Mouse (Mus musculus) MEL (cell line): Measurements from ENCODE around the gene Shmt1. TPM values are rescaled to one million over a fixed set of nuclear protein-coding genes. Genes with fewer than 3 reads are reported as not detected.
A peak's percentile ranks its signal among the peaks of the same experiment; 100 is the strongest.

Experiments used
- DNase-seq: peaks from one replicate; pipeline ENCODE4 v3.0.0; 2011; ENCODE audit warnings: low read depth, low spot score
- H3K27ac ChIP-seq: 2 replicates; pipeline ENCODE4 v1.5.1; 2012; ENCODE audit warnings: low read depth, mild to moderate bottlenecking, control low read depth, low read length, moderate library complexity; ENCODE audit not compliant: control insufficient read depth
- H3K27me3 ChIP-seq, 2 experiments: fragments of 150-350 bp in 1 of 2; sonication (generic) in 1 of 2; 2 replicates each; pipeline ENCODE4 v1.6.1; 2012; ENCODE audit warnings: low read length in 2 of 2, mild to moderate bottlenecking in 2 of 2, improper control_type of control experiment in 1 of 2, moderate library complexity in 1 of 2; ENCODE audit not compliant: insufficient read depth in 2 of 2, control insufficient read depth in 1 of 2
- H3K36me3 ChIP-seq, 2 experiments: 2 replicates each; pipeline ENCODE4 v1.6.1; 2012 to 2014; ENCODE audit warnings: low read length in 2 of 2, improper control_type of control experiment in 1 of 2, inconsistent platforms in 1 of 2, mild to moderate bottlenecking in 1 of 2; ENCODE audit not compliant: insufficient read depth in 2 of 2, control insufficient read depth in 1 of 2
- H3K4me1 ChIP-seq, 2 experiments: fragments of 150-350 bp in 1 of 2; sonication (generic) in 1 of 2; 2 replicates each; pipeline ENCODE4 v1.6.1; 2012; ENCODE audit warnings: low read length in 2 of 2, improper control_type of control experiment in 1 of 2, mild to moderate bottlenecking in 1 of 2; ENCODE audit not compliant: insufficient read depth in 2 of 2, control insufficient read depth in 1 of 2
- H3K4me3 ChIP-seq, 2 experiments: fragments of 150-350 bp in 1 of 2; sonication (generic) in 1 of 2; 2 replicates each; pipeline ENCODE4 v1.5.1; 2012; ENCODE audit warnings: low read depth in 2 of 2, low read length in 2 of 2, mild to moderate bottlenecking in 2 of 2, moderate library complexity in 2 of 2, control low read depth in 1 of 2, improper control_type of control experiment in 1 of 2; ENCODE audit not compliant: control insufficient read depth in 1 of 2, insufficient read depth in 1 of 2
- H3K79me2 ChIP-seq: 2 replicates; pipeline ENCODE4 v1.6.1; 2012; ENCODE audit warnings: mild to moderate bottlenecking, low read length, moderate library complexity; ENCODE audit not compliant: control insufficient read depth, poor library complexity, insufficient read depth
- H3K9ac ChIP-seq: 2 replicates; pipeline ENCODE4 v1.6.1; 2012; ENCODE audit warnings: low read depth, mild to moderate bottlenecking, control low read depth, low read length, moderate library complexity; ENCODE audit not compliant: control insufficient read depth, poor library complexity, severe bottlenecking
- H3K9me3 ChIP-seq: fragments of 150-350 bp; sonication (generic); replicated peaks from 2 replicates; pipeline ENCODE4 v1.6.1; 2012; ENCODE audit warnings: mild to moderate bottlenecking, low read length, improper control_type of control experiment, moderate library complexity; ENCODE audit not compliant: insufficient read depth
- BHLHE40 ChIP-seq: IDR thresholded peaks from 2 replicates; pipeline ENCODE4 v1.6.1; 2012; ENCODE audit warnings: low read depth, mild to moderate bottlenecking, inconsistent platforms, low read length, improper control_type of control experiment, borderline replicate concordance
- CHD1 ChIP-seq: IDR thresholded peaks from 2 replicates; pipeline ENCODE4 v1.6.1; 2012; ENCODE audit warnings: low read depth, mild to moderate bottlenecking, inconsistent platforms, low read length, improper control_type of control experiment
- CTCF ChIP-seq, 3 experiments: IDR thresholded peaks in 2 of 3; conservative IDR thresholded peaks in 1 of 3; 2 replicates each; pipeline ENCODE4 v1.5.1; 2011 to 2012; ENCODE audit warnings: low read length in 3 of 3, low read depth in 2 of 3, mild to moderate bottlenecking in 2 of 3, improper control_type of control experiment in 1 of 3, inconsistent platforms in 1 of 3, mixed read lengths in 1 of 3, moderate library complexity in 1 of 3; ENCODE audit not compliant: control insufficient read depth in 1 of 3, insufficient read depth in 1 of 3, poor library complexity in 1 of 3, severe bottlenecking in 1 of 3
- E2F4 ChIP-seq: IDR thresholded peaks from 2 replicates; pipeline ENCODE4 v1.6.1; 2011; ENCODE audit warnings: low read depth, low read length, improper control_type of control experiment, borderline replicate concordance
- ELF1 ChIP-seq: IDR thresholded peaks from 2 replicates; pipeline ENCODE4 v1.6.1; 2014; ENCODE audit warnings: low read depth, mild to moderate bottlenecking, inconsistent platforms, low read length, improper control_type of control experiment, moderate library complexity
- EP300 ChIP-seq, 2 experiments: IDR thresholded peaks; 2 replicates each; pipeline ENCODE4 v1.6.1; 2011; ENCODE audit warnings: improper control_type of control experiment in 2 of 2, low read length in 2 of 2, low read depth in 1 of 2, mild to moderate bottlenecking in 1 of 2
- ETS1 ChIP-seq: IDR thresholded peaks from 2 replicates; pipeline ENCODE4 v1.6.1; 2012; ENCODE audit warnings: low read depth, mild to moderate bottlenecking, inconsistent platforms, low read length, improper control_type of control experiment, moderate library complexity
- HCFC1 ChIP-seq: IDR thresholded peaks from 2 replicates; pipeline ENCODE4 v1.6.1; 2012; ENCODE audit warnings: low read depth, mild to moderate bottlenecking, inconsistent platforms, low read length, improper control_type of control experiment, moderate library complexity
- KAT2A ChIP-seq: conservative IDR thresholded peaks from 2 replicates; pipeline ENCODE4 v1.6.1; 2012; ENCODE audit warnings: low read depth, low read length, improper control_type of control experiment, inconsistent platforms
- MAFK ChIP-seq: IDR thresholded peaks from 2 replicates; pipeline ENCODE4 v1.6.1; 2011; ENCODE audit warnings: low read depth, mild to moderate bottlenecking, low read length, improper control_type of control experiment, borderline replicate concordance
- MEF2A ChIP-seq: IDR thresholded peaks from 2 replicates; pipeline ENCODE4 v1.6.1; 2014; ENCODE audit warnings: low read depth, mild to moderate bottlenecking, inconsistent platforms, low read length, improper control_type of control experiment; ENCODE audit not compliant: poor library complexity, insufficient replicate concordance, severe bottlenecking; ENCODE audit errors: extremely low read depth
- MYB ChIP-seq: IDR thresholded peaks from 2 replicates; pipeline ENCODE4 v1.6.1; 2011; ENCODE audit warnings: mild to moderate bottlenecking, low read depth, low read length, improper control_type of control experiment
- NELFE ChIP-seq: IDR thresholded peaks from 2 replicates; pipeline ENCODE4 v1.6.1; 2011; ENCODE audit warnings: low read depth, low read length, improper control_type of control experiment
- NRF1 ChIP-seq: IDR thresholded peaks from 2 replicates; pipeline ENCODE4 v1.6.1; 2014; ENCODE audit warnings: low read depth, mild to moderate bottlenecking, inconsistent platforms, low read length, improper control_type of control experiment, moderate library complexity; ENCODE audit not compliant: poor library complexity, insufficient read depth, severe bottlenecking
- POLR2AphosphoS5 ChIP-seq: IDR thresholded peaks from 2 replicates; pipeline ENCODE4 v1.6.1; 2012; ENCODE audit warnings: low read depth, borderline replicate concordance, mild to moderate bottlenecking, inconsistent platforms, low read length, moderate library complexity, mixed read lengths
- RCOR1 ChIP-seq: IDR thresholded peaks from 2 replicates; pipeline ENCODE4 v1.6.1; 2012; ENCODE audit warnings: low read depth, mild to moderate bottlenecking, inconsistent platforms, low read length, improper control_type of control experiment
- SIN3A ChIP-seq: IDR thresholded peaks from 2 replicates; pipeline ENCODE4 v1.6.1; 2012; ENCODE audit warnings: low read length, improper control_type of control experiment, inconsistent platforms
- TAL1 ChIP-seq: IDR thresholded peaks from 2 replicates; pipeline ENCODE4 v1.6.1; 2012; ENCODE audit warnings: mild to moderate bottlenecking, inconsistent platforms, low read length, moderate library complexity, mixed read lengths
- UBTF ChIP-seq: IDR thresholded peaks from 2 replicates; pipeline ENCODE4 v1.6.1; 2012; ENCODE audit warnings: low read depth, mild to moderate bottlenecking, inconsistent platforms, low read length, improper control_type of control experiment, moderate library complexity, borderline replicate concordance; ENCODE audit not compliant: insufficient read depth
- USF1 ChIP-seq: IDR thresholded peaks from 2 replicates; pipeline ENCODE4 v1.6.1; 2014; ENCODE audit warnings: low read depth, mild to moderate bottlenecking, inconsistent platforms, low read length, improper control_type of control experiment, moderate library complexity
- USF2 ChIP-seq, 2 experiments: IDR thresholded peaks; 2 replicates each; pipeline ENCODE4 v1.6.1; 2011 to 2012; ENCODE audit warnings: improper control_type of control experiment in 2 of 2, low read length in 2 of 2, borderline replicate concordance in 1 of 2, inconsistent platforms in 1 of 2, low read depth in 1 of 2, mild to moderate bottlenecking in 1 of 2; ENCODE audit not compliant: insufficient read depth in 1 of 2
- ZKSCAN1 ChIP-seq: IDR thresholded peaks from 2 replicates; pipeline ENCODE4 v1.6.1; 2012; ENCODE audit warnings: low read depth, mild to moderate bottlenecking, inconsistent platforms, low read length, improper control_type of control experiment, moderate library complexity
- ZMIZ1 ChIP-seq: IDR thresholded peaks from 2 replicates; pipeline ENCODE4 v1.6.1; 2012; ENCODE audit warnings: low read depth, mild to moderate bottlenecking, inconsistent platforms, low read length, improper control_type of control experiment, moderate library complexity
- ZNF384 ChIP-seq: IDR thresholded peaks from 2 replicates; pipeline ENCODE4 v1.6.1; 2012; ENCODE audit warnings: low read depth, mild to moderate bottlenecking, inconsistent platforms, low read length, improper control_type of control experiment
- polyA plus RNA-seq, 2 experiments: library from polyadenylated mRNA; stranded (reverse) in 1 of 2; unstranded in 1 of 2; fragments of >175 nt in 1 of 2; fragments of >200 nt in 1 of 2; gene quantifications; 2 replicates each; pipeline versions ENCODE4 v1.2.1 to v1.2.4; 2012; ENCODE audit warnings: low replicate concordance in 2 of 2, low read depth in 1 of 2; ENCODE audit not compliant: insufficient read length in 2 of 2, insufficient read depth in 1 of 2, missing spikeins in 1 of 2
- total RNA-seq: library from RNA; depleted of rRNA; stranded (reverse); fragments of 300-350 nt; gene quantifications from 2 replicates; pipeline ENCODE4 v1.2.3, GENCODE M21; 2012

The Shmt1 gene
- total and polyA plus RNA-seq, 3 experiments: 55.3 to 71.4 TPM; not detected in 1

DNA sequence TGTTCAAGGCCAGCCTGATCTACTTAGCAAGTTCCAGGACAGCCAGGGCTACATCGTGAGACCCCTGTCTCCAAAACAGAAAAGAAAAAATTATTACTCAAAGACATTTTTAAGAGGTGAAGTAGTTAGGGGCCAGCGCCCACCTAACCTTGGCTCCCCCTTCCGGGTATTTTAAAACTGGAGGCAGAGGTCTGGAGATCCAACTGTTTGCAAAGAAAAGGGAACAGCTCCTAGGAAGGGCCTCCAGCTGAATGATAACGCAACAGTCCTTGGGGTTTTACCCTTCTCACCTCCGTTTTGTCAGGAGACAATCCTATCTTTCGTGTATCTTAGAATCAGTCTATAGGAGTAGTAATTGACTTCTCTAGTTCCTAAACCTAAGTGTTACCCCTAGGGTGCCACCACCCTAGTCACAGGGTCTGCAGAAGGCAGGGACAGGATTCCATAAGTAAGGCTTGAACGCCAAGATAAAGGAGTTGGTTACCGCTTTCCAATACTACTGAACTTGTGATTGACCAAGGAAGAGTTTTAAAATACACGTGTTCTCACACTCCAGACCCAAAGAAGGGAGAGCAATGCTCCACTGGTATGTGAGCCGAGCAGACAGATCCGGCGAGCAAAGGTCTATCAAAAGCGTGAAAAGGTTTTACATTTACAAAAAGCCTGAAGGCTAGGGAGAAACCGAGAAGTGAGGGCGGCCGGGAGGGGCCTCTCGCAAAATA, 35.2 kb downstream of the Shmt1 start (continued):
- TF ChIP-seq MAFK (no peak), CHD1 (0 out of 2 replicates have a peak, but pooled peaks have one; percentile 6), CTCF (IDR thresholded peaks at IDR 0.05 in 2 of 3, conservative IDR thresholded peaks at IDR 0.05 in 1 of 3; ENCODE audit: control insufficient read depth in 1 of 3, insufficient read depth in 1 of 3, low read depth in 2 of 3, low read length in 3 of 3, poor library complexity in 1 of 3, severe bottlenecking in 1 of 3) (no peak), MEF2A (no peak), USF1 (no peak), ZNF384 (no peak), TAL1 (no peak), NELFE (no peak), ZKSCAN1 (0 out of 2 replicates have a peak, but pooled peaks have one; percentile 28)

DNA sequence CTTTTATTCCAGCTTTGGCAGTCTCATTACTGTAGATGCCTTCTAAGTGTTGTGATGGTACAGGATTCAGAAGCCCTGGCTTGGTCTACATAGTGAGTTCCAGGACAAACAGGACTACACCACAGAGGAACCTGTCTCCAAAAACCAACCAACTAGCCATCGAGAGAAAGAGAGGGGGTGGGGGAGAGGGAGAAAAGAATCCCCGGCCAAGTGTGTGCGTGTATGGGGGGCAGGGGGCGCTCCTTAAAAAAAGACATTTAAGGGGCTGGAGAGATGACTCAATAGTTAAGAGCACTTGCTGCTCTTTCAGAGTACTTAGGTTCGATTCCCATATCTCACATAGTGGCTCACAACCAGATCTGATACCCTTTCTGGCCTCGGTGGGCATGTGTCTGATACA, 35.9 kb downstream of the Shmt1 start:
- Histone ChIP-seq H3K36me3 (peaks cover 0 to 50% of the 10 kb centered on the region in 2 experiments; a peak in 2 of 4 replicates), H3K9ac (peak overlapping the region; percentile 77), H3K27ac (no peak overlapping the region), H3K4me3 (peak overlapping the region; percentile 73 to 82), H3K27me3 (no peaks in the 10 kb centered on the region), H3K79me2 (peaks cover 74% of the 10 kb centered on the region), H3K9me3 (no peaks in the 10 kb centered on the region), H3K4me1 (peaks cover 0 to 44% of the 10 kb centered on the region in 2 experiments; a peak in 3 of 4 replicates)
- no peak for DNase-seq
- TF ChIP-seq BHLHE40: no peak
- TF ChIP-seq KAT2A: no peak
- no peak for TF ChIP-seq ZMIZ1
- no peak for TF ChIP-seq CHD1
- TF ChIP-seq NELFE: no peak
- TF ChIP-seq RCOR1: no peak
- TF ChIP-seq ZNF384: no peak
- TF ChIP-seq USF1: no peak
- TF ChIP-seq EP300 (IDR thresholded peaks at IDR 0.05; ENCODE audit: low read depth in 1 of 2, low read length in 2 of 2): no peak
- no peak for TF ChIP-seq HCFC1
- TF ChIP-seq USF2 (IDR thresholded peaks at IDR 0.05; ENCODE audit: borderline replicate concordance in 1 of 2, insufficient read depth in 1 of 2, low read depth in 1 of 2, low read length in 2 of 2): no peak
- TF ChIP-seq MAFK: no peak
- no peak for TF ChIP-seq POLR2AphosphoS5
- TF ChIP-seq UBTF: no peak
- no peak for TF ChIP-seq SIN3A
- no peak for TF ChIP-seq NRF1
- no peak for TF ChIP-seq MYB
- no peak for TF ChIP-seq ELF1
- no peak for TF ChIP-seq E2F4
- no peak for TF ChIP-seq ETS1
